Mouse (Mus musculus) heart, embryonic 14.5 days (tissue): Measurements from ENCODE around the gene Psmb10. TPM values are rescaled to one million over a fixed set of nuclear protein-coding genes. Genes with fewer than 3 reads are reported as not detected.
"Not testable (repeated sequence)": the region's sequence is repeated elsewhere in the genome, so short reads cannot be mapped to it uniquely, and the experiment has no call there.

Source experiments
- ATAC-seq: fragments of 200-750 bp; cut with Nextera tagmentation; 2 replicates; pipeline ENCODE4 v1.8.0; 2017; ENCODE audit warnings: low read depth, moderate TSS enrichment; ENCODE audit not compliant: insufficient number of reproducible peaks, insufficient read depth, low FRiP score
- H3K27ac ChIP-seq, 2 experiments: fragments of 200-500 bp in 1 of 2; fragments of 300-500 bp in 1 of 2; sonication (generic) in 1 of 2; replicated peaks in 1 of 2; 2 replicates each; pipeline ENCODE4 v1.5.1; 2012 to 2014; ENCODE audit warnings: low read depth in 2 of 2, low read length in 2 of 2, control low read depth in 1 of 2, mild to moderate bottlenecking in 1 of 2, mixed read lengths in 1 of 2; ENCODE audit not compliant: control insufficient read depth in 1 of 2, insufficient read depth in 1 of 2
- H3K27me3 ChIP-seq: fragments of 300-500 bp; sonication (generic); 2 replicates; pipeline ENCODE4 v1.6.1; 2014; ENCODE audit warnings: mild to moderate bottlenecking, low read length, control low read depth; ENCODE audit not compliant: control insufficient read depth, insufficient read depth
- H3K36me3 ChIP-seq: fragments of 300-500 bp; sonication (generic); 2 replicates; pipeline ENCODE4 v1.6.1; 2014; ENCODE audit warnings: mild to moderate bottlenecking, control low read depth, low read length, mixed read lengths; ENCODE audit not compliant: control insufficient read depth, insufficient read depth
- H3K4me1 ChIP-seq, 2 experiments: fragments of 200-500 bp in 1 of 2; fragments of 300-500 bp in 1 of 2; sonication (generic) in 1 of 2; 2 replicates each; pipeline ENCODE4 v1.6.1; 2012 to 2014; ENCODE audit warnings: low read length in 2 of 2, control low read depth in 1 of 2, mixed read lengths in 1 of 2; ENCODE audit not compliant: control insufficient read depth in 2 of 2, insufficient read depth in 2 of 2
- H3K4me2 ChIP-seq: fragments of 300-500 bp; sonication (generic); 2 replicates; pipeline ENCODE4 v1.6.1; 2014; ENCODE audit warnings: mild to moderate bottlenecking, low read length
- H3K4me3 ChIP-seq, 2 experiments: fragments of 200-500 bp in 1 of 2; fragments of 300-500 bp in 1 of 2; sonication (generic) in 1 of 2; 2 replicates each; pipeline ENCODE4 v1.5.1; 2012 to 2014; ENCODE audit warnings: low read length in 2 of 2, mild to moderate bottlenecking in 2 of 2, control low read depth in 1 of 2, low read depth in 1 of 2, moderate library complexity in 1 of 2; ENCODE audit not compliant: control insufficient read depth in 1 of 2, insufficient read depth in 1 of 2
- H3K9ac ChIP-seq: fragments of 300-500 bp; sonication (generic); 2 replicates; pipeline ENCODE4 v1.6.1; 2014; ENCODE audit warnings: mild to moderate bottlenecking, low read length
- H3K9me3 ChIP-seq: fragments of 300-500 bp; sonication (generic); 2 replicates; pipeline ENCODE4 v1.6.1; 2016; ENCODE audit warnings: low read length, control low read depth; ENCODE audit not compliant: control insufficient read depth
- WGBS: fragments of 180-500 bp; shearing (Covaris S2); extraction: QIAGEN DNeasy Blood & Tissue Kit; methylation state at CpG from one replicate; pipeline ENCODE4 v1.1.7; 2014; 5-methylcytosine and 5-hydroxymethylcytosine counted together
- polyA plus RNA-seq: library from polyadenylated mRNA; unstranded; fragments of >200 nt; fragmentation: Nextera tagmentation; extraction: Ambion mirVana; gene quantifications from 2 replicates; pipeline ENCODE4 v1.2.1, GENCODE M21; 2014

The Psmb10 gene
- 73.7 and 74.2 TPM in 2 replicates for polyA plus RNA-seq

DNA sequence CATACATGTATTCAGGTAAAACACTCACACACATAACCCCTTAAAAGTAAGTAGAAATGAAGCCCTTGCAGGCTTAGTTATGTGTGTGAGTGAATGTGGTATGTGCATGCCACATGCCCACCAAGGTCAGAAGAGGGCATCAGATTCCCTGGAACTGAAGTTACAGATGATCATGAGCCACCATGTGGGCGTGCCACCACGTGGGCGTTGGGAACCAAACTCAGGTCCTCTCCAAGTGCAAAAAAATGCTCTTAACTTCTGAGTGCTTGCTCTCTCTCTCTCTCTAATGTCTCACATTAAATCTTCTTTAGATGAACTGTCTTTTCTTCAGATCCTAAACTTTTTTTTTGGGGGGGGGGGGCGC is at the start of gene Psmb10:
TSS of gene Psmb10 (minus strand) at position 139 of the 364 bp plus-strand sequence.
- Histone ChIP-seq H3K9me3 (no peaks in the 10 kb centered on the region), H3K27me3 (no peaks in the 10 kb centered on the region), H3K4me1 (peaks cover 3 to 13% of the 10 kb centered on the region in 2 experiments), H3K4me2 (peak within 1 kb of the TSS; percentile 75), H3K9ac (peak within 1 kb of the TSS; percentile 86), H3K4me3 (peak within 1 kb of the TSS; percentile 54 to 71), H3K27ac (peak within 1 kb of the TSS; percentile 88 to 92), H3K36me3 (peaks cover 53% of the 10 kb centered on the region)
- no peak for ATAC-seq
- WGBS: 24% methylated on average over 4 of the region's 4 CpGs

DNA sequence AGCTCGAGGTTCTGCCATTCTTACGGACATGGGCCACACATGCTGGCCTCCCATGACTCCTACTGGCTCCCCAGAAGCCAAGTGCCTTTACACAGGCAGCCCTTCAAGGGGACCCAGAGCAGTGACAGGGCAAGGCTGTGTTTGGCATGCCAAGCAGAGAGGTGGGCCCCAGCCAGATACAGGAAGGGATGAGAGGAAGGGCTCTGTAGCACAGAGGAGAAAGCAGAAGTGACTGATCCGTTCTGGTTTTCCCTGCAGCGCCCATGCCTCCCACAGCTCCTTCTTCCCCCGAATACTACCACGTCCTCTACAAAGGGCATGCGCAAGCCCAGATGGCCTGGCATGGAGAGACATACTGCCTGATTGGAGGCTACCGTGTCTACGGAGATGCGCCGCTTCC is 45.2 kb upstream of the Psmb10 start:
- WGBS: 79% methylated on average over 11 of the region's 11 CpGs
- not testable (repeated sequence) for H3K36me3 ChIP-seq, H3K9ac ChIP-seq, H3K27ac ChIP-seq, H3K4me3 ChIP-seq, H3K27me3 ChIP-seq, H3K4me1 ChIP-seq, ATAC-seq, H3K9me3 ChIP-seq, H3K4me2 ChIP-seq

- Histone ChIP-seq H3K27ac (no peak overlapping the region), H3K9ac (no peak overlapping the region), H3K4me3 (no peak overlapping the region), H3K27me3 (no peaks in the 10 kb centered on the region), H3K4me2 (no peak overlapping the region), H3K36me3 (no peaks in the 10 kb centered on the region), H3K4me1 (no peaks in the 10 kb centered on the region), H3K9me3 (no peaks in the 10 kb centered on the region)
- 94% methylated on average over 1 of the region's 1 CpGs for WGBS
- ATAC-seq: no peak
Observed at GRCm38 (mm10) chr8:105981146-105981545, 42.9 kb upstream of the Psmb10 start.

DNA sequence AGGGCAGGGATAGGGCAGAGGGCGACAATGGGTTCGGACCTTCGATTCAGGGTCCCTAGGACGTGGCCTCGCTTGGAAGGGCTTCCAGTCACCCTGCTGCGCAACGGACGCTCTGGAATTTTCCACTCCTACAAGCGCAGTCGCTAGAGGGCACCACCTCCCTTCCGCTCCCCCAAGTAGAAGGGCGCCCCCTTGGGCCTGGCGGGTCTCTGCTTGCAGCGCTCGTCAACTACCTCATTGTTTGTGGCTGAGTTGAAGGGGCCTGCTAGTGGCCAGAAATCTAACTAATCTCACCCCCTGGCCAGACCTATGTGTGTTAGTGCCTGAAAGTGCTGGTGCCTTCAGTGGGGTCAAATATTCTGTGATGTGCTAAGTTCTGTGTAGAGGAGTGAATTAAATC is 41.1 kb upstream of the Psmb10 start, which contains the start of gene Dpep3:
TSS of gene Dpep3 (minus strand) at position 105 of the 400 bp plus-strand sequence.
- Histone ChIP-seq H3K27me3 (no peaks in the 10 kb centered on the region), H3K4me3 (no peak within 1 kb of the TSS), H3K27ac (no peak within 1 kb of the TSS), H3K9ac (no peak within 1 kb of the TSS), H3K9me3 (no peaks in the 10 kb centered on the region), H3K36me3 (no peaks in the 10 kb centered on the region), H3K4me1 (no peaks in the 10 kb centered on the region), H3K4me2 (no peak within 1 kb of the TSS)
- WGBS: 92% methylated on average over 15 of the region's 15 CpGs
- ATAC-seq: no peak

- 66% methylated on average over 7 of the region's 7 CpGs for WGBS
- H3K4me3 ChIP-seq: no peak overlapping the region
Observed at GRCm38 (mm10) chr8:105975363-105975762, 37.1 kb upstream of the Psmb10 start.

DNA sequence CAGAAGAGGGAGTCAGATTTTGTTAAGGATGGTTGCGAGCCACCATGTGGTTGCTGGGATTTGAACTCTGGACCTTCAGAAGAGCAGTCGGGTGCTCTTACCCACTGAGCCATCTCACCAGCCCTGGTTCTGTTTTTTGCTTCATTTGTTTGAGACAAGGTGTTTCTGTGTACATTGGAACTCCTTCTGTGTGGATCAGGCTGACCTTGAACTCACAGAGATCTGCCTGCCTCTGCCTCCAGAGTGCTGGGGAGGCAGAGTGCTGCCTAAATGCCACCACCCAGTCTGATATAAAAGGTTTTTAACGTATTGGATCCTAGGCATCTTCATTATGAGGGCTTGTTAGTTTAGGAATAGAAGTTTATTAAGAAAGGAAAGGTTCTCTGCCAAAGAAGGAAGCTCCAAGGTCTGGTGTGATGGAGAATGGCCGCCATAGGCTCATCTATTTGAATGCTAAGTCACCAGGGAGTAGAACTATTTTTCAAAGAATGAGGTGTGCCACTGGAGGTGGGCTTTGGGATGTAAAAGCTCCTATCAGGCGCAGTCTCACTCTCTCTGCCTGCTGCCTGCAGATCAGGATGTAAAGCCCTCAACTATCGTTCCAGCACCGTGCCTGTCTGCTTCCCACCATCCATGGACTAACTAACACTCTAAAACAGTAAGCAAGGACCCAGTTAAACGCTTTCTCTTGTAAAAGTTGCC is 32.9 kb upstream of the Psmb10 start:
- Histone ChIP-seq H3K9ac (no peak overlapping the region), H3K9me3 (no peaks in the 10 kb centered on the region), H3K4me1 (peaks cover 8 to 18% of the 10 kb centered on the region in 2 experiments), H3K4me2 (no peak overlapping the region), H3K4me3 (no peak overlapping the region), H3K36me3 (no peaks in the 10 kb centered on the region), H3K27ac (no peak overlapping the region), H3K27me3 (no peaks in the 10 kb centered on the region)
- 74% methylated on average over 8 of the region's 8 CpGs for WGBS
- ATAC-seq: no peak

More at GRCm38 (mm10) chr8:105975363-105975762, 37.1 kb upstream of the Psmb10 start:
- Histone ChIP-seq H3K9me3 (no peaks in the 10 kb centered on the region), H3K9ac (no peak overlapping the region), H3K4me2 (no peak overlapping the region), H3K27me3 (no peaks in the 10 kb centered on the region), H3K27ac (no peak overlapping the region), H3K36me3 (no peaks in the 10 kb centered on the region), H3K4me1 (no peaks in the 10 kb centered on the region)
- no peak for ATAC-seq

GRCm38 (mm10) chr8:105969367-105969766 is 31.1 kb upstream of the Psmb10 start:
- ATAC-seq: no peak
- Histone ChIP-seq H3K27ac (no peak overlapping the region), H3K36me3 (no peaks in the 10 kb centered on the region), H3K4me2 (no peak overlapping the region), H3K27me3 (no peaks in the 10 kb centered on the region), H3K4me1 (peaks cover 14 to 27% of the 10 kb centered on the region in 2 experiments), H3K4me3 (no peak overlapping the region), H3K9me3 (no peaks in the 10 kb centered on the region), H3K9ac (no peak overlapping the region)
- WGBS: 69% methylated on average over 1 of the region's 1 CpGs
